Mouse (Mus musculus) MN1 (cell line): ENCODE measurements around the gene Tspan18.

Experiments used
- DNase-seq: peaks from one replicate; pipeline ENCODE4 v3.0.0-alpha.2; 2016; ENCODE audit warnings: low spot score

Gene Tspan18

GRCm38 (mm10) chr2:93187323-93187996 is 146.8 kb downstream of the Tspan18 start, which contains the start of gene Trp53i11:
Gene Trp53i11, plus strand, starts transcription at chr2:93187548.
- DNase-seq, result peak; percentile 94

DNA sequence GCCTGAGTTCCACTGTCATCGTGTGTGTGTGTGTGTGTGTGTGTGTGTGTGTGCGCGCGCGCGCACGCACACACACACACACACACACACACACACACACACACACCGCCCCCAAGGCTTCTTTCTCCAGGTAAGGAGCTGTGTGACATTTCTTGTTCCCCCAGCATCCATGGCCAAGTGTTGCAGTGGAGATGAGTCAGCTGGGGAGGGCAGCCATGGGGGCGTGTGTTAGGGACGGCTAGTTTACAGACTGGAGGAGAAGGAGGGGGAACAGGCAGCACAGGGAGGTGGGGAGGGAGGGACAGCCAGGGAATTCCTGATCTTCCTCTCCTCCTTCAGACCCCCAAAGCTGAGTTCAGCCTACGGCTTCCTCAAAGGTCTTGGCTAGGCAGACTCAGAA is 151.4 kb downstream of the Tspan18 start:
- no peak for DNase-seq

- DNase-seq, result peak; percentile 71
Measured at GRCm38 (mm10) chr2:93180077-93180844, 154.0 kb downstream of the Tspan18 start.

DNA sequence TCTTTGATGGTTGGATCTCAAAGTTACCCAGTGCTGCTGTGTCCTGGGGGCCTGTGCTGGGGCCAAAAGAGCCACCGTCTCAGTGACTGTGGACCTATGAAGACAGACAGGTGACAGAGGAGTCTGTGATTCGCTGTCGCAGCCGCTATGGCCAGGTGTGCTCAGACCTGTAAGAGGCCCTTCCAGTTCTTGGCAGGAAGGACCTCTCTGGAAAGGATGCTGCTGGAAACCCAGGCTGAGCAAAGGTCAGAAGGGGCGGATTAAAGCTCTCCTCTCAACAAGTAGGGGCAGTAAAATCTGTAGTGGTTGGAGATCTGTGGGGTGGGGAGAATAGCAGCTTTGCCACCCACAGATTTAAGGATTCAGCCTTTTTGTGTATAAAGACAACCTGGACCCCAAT is 154.7 kb downstream of the Tspan18 start:
- DNase-seq, result no peak

- DNase-seq, result no peak
Measured at GRCm38 (mm10) chr2:93178313-93178677, 156.0 kb downstream of the Tspan18 start.

DNA sequence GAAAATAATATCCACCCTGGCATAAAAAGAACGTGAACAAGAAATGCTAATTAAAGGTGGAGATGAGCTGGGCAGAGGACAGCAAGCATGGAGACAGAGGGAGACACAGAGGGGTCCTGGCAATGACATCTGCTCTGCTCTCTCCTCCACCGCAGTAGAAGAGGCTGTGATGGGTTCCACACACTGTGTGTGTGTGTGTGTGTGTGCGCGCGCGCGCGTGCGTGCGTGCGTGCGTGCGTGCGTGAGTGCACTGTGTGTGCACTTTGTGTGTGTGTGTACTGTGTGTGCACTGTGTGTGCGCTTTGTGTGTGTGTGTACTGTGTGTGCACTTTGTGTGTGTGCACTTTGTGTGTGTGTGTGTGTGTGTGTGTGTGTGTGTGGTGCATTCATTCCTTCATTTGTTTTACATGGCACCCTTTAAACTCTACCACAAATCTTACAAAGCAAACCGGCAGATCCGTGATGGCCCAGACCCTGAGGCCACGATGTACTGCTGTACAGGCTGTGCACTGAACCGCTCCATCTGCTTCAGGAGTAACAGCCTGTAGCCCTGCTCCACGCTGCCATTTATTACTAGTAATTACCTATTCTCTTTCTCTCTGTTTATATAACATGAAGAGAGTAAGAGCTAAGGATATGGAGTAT is 156.5 kb downstream of the Tspan18 start:
- DNase-seq, result no peak

DNA sequence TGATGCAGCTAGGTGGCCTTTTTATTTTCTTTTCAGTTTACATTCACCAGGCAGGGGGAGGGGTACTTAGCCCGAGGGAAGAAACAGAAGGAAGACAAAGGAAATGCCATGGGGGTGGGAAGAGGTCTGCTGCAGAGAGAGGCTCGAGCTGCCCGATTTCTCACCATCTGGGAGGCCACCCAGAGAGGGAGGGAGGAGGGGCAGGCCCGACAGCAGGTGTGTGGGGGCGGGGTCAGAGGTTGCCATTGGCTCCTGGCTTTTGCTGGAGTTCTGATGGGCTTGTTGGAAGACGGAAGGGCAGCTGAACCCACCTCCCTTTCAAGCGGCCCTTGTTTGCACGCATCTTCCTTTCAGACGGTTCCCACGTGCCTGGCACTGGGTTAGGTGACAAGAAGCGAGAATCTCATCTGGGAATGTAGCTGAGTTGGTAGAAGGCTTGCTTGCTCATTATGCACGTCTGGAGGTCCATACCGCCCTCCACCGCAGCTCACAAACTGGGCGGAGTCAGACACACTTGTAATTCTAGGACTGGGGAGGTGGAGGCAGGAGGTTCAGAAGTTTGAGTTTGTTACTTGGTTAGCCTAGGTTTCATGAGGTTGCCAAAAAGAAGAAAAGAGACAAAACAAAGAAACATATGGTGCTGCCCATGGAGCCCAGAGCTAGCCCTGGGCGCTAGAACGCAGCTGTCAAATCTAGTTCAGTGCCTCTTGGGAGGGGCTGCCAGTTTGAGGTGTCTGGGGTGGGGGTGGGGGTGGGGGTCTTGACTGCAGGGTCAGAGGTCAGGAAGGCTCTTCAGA is 157.2 kb downstream of the Tspan18 start:
- peak; percentile 73 for DNase-seq

DNA sequence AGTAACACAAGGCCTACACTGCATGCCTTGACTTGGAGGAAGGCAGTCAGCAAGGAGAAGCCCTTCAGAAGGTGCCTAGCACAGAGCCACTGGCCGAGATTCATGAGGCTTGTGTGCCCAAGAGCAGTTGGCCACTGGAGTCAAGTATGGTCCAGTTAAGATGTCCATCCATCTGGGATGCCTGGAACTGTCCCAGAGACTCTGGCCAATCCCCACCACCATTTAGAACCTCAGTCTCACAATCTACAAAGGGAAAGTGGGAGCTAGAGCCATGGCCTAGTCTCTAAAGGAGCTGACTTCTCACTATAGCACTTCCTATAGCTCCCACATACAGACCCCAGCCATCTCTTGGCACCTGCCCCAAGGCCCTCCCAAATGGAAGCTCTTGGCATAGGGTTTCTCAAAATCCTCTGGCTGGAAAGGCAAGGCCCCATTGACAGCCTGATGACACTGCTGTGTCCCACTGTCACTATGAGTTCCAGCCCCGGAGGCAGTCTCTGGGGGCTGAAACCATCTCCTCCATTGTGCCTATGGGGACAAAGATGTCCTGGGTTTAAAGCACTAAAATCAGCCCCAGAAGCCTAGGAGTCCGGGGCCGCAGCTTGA is 158.0 kb downstream of the Tspan18 start:
- DNase-seq, result no peak

DNA sequence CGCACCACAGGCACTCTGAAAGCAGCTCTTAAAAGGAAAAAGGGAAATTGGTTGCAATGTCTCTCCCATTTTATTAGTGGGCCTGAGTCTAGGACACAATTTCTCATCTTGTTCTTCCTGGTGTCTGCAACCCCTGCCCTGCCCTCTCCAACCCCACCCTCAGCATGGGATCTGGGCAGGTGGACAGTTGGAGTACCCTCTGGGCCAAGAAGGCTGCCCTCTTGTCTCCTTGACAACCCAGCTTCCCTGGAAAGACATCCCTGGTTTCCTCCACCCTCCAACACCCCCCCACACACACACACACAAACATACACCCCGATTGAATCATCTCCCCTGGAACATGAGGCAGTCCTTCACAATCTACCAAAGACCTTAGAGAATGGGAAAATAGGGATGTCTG is 158.6 kb downstream of the Tspan18 start:
- DNase-seq, result no peak

GRCm38 (mm10) chr2:93175278-93175677 is 159.0 kb downstream of the Tspan18 start:
- DNase-seq, result no peak

DNA sequence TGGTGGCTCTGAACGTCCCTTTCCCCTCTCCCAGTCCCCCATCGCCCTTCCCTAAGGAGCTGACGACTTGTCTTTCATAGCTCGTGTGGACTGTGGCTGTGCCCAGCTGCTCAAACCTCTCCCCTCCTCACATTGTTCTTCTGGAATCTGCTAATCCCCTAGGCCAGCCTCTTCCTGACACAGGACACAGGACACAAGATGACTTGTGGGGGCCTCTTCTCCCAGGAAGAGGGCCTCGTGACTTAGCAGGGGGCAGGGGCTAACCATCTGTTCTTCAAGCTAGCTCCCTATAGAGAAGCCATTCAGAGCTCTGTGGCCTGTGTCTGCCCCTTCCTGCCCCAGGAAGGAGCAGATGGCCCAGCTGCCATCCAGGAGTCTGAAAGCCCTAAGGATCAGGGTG is 160.1 kb downstream of the Tspan18 start:
- DNase-seq, result no peak

- no peak for DNase-seq
Measured at GRCm38 (mm10) chr2:93172460-93172859, 161.8 kb downstream of the Tspan18 start.

- no peak for DNase-seq
Measured at GRCm38 (mm10) chr2:93171929-93172328, 162.4 kb downstream of the Tspan18 start.

GRCm38 (mm10) chr2:93170845-93171200 is 163.5 kb downstream of the Tspan18 start:
- DNase-seq, result peak; percentile 58

DNA sequence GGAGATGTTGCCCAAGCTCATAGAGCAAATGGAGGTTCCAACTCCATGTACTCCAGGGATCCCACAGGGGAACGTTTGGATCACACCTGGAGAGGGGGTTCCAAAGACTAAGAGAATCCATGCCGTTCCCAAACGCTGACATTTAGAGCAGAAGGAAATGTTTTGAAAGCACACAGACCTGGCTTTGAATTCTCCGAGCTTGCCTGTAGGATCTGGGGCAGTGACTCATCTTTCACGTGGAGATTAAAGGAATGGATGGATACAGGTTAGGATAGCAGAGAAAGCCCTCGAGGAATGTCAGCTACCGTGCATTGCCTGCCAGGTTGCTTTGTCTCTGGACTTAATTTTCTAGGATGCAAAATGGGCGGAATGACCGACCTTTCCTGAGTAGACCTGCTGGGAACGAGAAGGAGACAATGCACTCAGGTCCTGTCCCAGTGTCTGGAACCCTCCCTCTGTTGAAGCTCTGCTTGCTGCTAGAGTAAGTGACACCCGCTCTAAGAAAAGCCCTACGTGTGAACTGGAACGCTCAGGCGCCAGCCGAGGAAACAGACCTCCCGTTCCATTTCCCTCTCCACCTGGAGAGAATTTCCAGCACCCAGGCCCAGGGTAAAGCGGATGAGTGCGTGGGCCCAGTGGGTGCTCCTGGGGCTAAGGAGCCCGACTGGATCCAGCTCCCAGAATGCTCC is 164.0 kb downstream of the Tspan18 start:
- no peak for DNase-seq

DNA sequence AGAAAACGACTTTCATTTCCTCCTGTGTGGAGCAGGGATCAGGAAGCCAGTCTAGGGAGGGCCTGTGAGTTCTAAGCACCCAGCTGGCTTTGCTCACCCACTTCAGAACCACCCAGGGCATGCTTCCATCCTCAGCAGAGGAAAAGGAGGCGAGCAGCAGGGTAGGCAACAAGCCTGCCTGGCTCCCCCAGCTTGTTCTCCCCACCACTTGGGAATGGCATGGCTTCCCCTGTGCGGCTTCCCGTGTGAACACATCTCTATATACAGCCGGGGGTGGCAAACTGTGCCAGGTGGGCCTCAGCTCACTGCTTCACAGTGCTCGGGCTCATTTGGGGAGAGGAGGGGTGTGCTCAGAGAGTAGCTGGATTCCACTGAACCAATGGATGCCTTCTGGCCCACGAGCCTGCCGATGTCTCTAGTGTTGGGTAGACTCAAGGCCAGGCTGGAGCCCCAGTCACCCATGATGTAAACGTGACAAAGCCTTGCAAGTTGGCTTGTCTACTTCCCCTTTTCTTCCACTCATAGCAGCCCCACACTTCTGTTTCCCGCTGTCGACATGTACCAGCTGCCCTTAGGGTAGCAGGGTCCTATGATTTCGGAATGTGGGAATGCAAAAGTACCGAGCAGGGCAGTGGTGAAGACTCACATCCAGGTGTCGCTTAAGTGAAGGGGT is 167.4 kb downstream of the Tspan18 start:
- no peak for DNase-seq

- DNase-seq, result no peak
Measured at GRCm38 (mm10) chr2:93166295-93166694, 168.0 kb downstream of the Tspan18 start.

GRCm38 (mm10) chr2:93163750-93164335 is 170.5 kb downstream of the Tspan18 start:
- DNase-seq, result no peak

DNA sequence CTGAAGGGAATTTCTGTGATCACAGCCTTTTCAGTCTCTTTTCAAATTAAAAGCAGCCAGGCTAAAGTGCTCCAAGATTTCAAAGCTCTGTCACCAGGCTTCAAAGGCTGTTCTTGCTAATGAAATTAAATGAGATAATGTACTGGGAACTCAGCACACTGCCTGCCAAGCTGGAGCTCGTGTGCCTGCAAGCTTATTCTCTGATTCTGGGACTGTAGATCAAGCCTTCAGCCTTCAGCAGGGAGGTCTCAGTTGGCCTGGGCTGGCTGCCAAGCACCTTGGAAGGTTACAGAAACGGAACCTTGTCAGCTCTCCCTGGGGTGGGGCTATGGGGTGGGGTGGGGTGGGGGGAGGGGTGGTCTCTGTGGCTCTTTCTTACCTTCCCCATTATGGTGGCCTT is 171.0 kb downstream of the Tspan18 start:
- DNase-seq, result peak; percentile 88

GRCm38 (mm10) chr2:93162791-93163190 is 171.5 kb downstream of the Tspan18 start:
- peak; percentile 48 for DNase-seq
